Mouse (Mus musculus) midbrain, embryonic 15.5 days (tissue): ENCODE measurements around the gene Tmf1. TPM values are rescaled to one million over a fixed set of nuclear protein-coding genes. Genes with fewer than 3 reads are reported as not detected.

Source experiments
- ATAC-seq: fragments of 200-750 bp; cut with Nextera tagmentation; replicated peaks from 2 replicates; pipeline ENCODE4 v1.8.0; 2017; ENCODE audit warnings: moderate TSS enrichment
- H3K27ac ChIP-seq: fragments of 300-500 bp; sonication (generic); 2 replicates; pipeline ENCODE4 v1.5.1; 2015; ENCODE audit warnings: mild to moderate bottlenecking, inconsistent platforms
- H3K27me3 ChIP-seq: fragments of 300-500 bp; sonication (generic); replicated peaks from 2 replicates; pipeline ENCODE4 v1.6.1; 2015; ENCODE audit warnings: inconsistent platforms
- H3K36me3 ChIP-seq: fragments of 300-500 bp; sonication (generic); replicated peaks from 2 replicates; pipeline ENCODE4 v1.6.1; 2015; ENCODE audit warnings: inconsistent platforms
- H3K4me1 ChIP-seq: fragments of 300-500 bp; sonication (generic); 2 replicates; pipeline ENCODE4 v1.6.1; 2015; ENCODE audit warnings: inconsistent platforms
- H3K4me2 ChIP-seq: fragments of 300-500 bp; sonication (generic); 2 replicates; pipeline ENCODE4 v1.6.1; 2015; ENCODE audit warnings: inconsistent platforms, mild to moderate bottlenecking, moderate library complexity
- H3K4me3 ChIP-seq: fragments of 300-500 bp; sonication (generic); 2 replicates; pipeline ENCODE4 v1.5.1; 2015; ENCODE audit warnings: mild to moderate bottlenecking, inconsistent platforms
- H3K9ac ChIP-seq: fragments of 300-500 bp; sonication (generic); 2 replicates; pipeline ENCODE4 v1.6.1; 2015; ENCODE audit warnings: mild to moderate bottlenecking, inconsistent platforms
- H3K9me3 ChIP-seq: fragments of 300-500 bp; sonication (generic); 2 replicates; pipeline ENCODE4 v1.6.1; 2016; ENCODE audit warnings: inconsistent platforms
- WGBS: fragments of 180-500 bp; shearing (Covaris S2); methylation state at CpG from one replicate; pipeline ENCODE4 v1.1.7; 2015; ENCODE audit warnings: mixed read lengths; 5-methylcytosine and 5-hydroxymethylcytosine counted together
- polyA plus RNA-seq: library from polyadenylated mRNA; unstranded; fragments of >200 nt; fragmentation: Nextera tagmentation; extraction: Ambion mirVana; gene quantifications from 2 replicates; pipeline ENCODE4 v1.2.1, GENCODE M21; 2015

The Tmf1 gene
- polyA plus RNA-seq, 1 experiment from 2014 or later: 35.7 TPM

DNA sequence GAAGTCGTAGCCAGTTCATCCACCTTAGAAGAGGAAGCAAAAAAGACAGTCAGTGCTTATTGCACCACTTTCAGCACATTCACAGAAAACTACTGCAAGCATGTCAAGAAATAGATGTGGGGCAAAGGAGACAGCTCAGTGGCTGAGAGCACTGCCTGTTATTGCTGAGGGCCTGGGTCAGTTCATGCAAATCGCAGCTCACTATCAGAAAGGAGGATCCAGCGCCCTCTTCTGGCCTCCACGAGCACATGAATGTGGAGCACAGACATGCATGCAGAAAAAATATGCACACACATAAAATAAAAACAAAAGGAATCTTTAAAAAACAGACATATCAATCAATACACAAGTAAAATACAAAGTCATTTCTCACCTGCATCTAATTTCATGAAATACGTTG, 47.9 kb downstream of the Tmf1 start:
- 66% methylated on average over 5 of the region's 5 CpGs for WGBS
- Histone ChIP-seq H3K4me1 (no peaks in the 10 kb centered on the region), H3K9me3 (no peaks in the 10 kb centered on the region), H3K9ac (no peak overlapping the region), H3K4me3 (no peak overlapping the region), H3K27ac (no peak overlapping the region), H3K36me3 (0 out of 2 replicates have a peak, but pooled peaks cover 3% of the 10 kb centered on the region), H3K4me2 (no peak overlapping the region), H3K27me3 (no peaks in the 10 kb centered on the region)
- no peak for ATAC-seq

DNA sequence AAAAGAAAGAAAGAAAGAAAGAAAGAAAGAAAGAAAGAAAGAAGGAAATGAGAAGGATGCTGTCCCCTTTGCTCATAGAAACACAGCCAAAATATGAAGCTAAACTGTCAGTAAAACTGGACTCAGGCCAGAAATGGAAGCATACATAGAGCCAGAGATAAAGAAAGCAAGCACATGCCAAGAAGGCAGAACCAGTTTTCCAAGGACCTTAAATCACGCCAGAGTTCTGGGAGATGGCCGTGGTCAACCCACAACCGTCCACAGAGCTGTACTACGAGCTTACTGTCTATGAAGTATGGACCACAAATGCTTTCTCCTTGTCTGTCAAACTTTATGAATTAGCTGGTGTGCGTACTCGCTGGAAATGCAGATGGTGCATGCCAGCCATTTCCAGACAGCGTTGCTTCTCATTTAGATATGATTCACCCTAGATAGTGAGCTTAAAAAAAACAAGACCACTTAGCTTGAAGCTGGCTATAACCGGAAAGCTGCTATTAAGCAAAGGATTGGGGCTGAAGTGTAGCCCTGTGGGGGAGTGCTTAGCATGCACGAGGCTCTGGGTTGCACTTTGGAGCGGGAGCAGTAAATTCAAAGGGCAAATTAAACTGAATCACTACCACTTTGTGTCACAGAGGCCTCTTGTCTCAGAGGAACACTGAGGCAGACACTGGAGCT, 54.4 kb downstream of the Tmf1 start:
- 86% methylated on average over 10 of the region's 10 CpGs for WGBS
- Histone ChIP-seq H3K27me3 (no peaks in the 10 kb centered on the region), H3K4me1 (no peaks in the 10 kb centered on the region), H3K9me3 (no peaks in the 10 kb centered on the region), H3K27ac (no peak overlapping the region), H3K4me3 (no peak overlapping the region), H3K9ac (no peak overlapping the region), H3K4me2 (no peak overlapping the region), H3K36me3 (no peaks in the 10 kb centered on the region)
- ATAC-seq: no peak

DNA sequence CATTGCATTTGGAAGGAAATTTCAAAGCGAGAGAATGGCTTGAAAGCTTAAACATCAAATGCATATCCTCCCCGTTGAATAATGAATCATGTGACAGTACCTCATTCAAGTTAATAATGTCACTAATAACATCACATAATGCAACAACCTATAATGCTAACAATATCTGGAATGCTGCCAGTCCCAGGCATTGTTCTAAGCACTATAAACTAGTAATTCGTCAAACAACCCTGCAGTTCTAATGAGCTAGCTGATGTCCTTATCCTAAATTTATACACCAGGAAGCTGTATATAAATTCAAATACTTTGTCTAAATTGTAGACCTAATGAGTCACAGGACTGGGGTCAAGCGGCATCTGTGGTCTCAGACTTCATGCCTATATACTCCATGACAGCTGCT, 58.0 kb downstream of the Tmf1 start:
- H3K27me3 ChIP-seq: no peaks in the 10 kb centered on the region
- no peak overlapping the region for H3K27ac ChIP-seq
- H3K4me1 ChIP-seq: no peaks in the 10 kb centered on the region
- no peaks in the 10 kb centered on the region for H3K36me3 ChIP-seq
- no peak for ATAC-seq
- no peak overlapping the region for H3K4me3 ChIP-seq
- WGBS: 73% methylated on average over 4 of the region's 4 CpGs
- H3K4me2 ChIP-seq: no peak overlapping the region
- H3K9ac ChIP-seq: no peak overlapping the region
- H3K9me3 ChIP-seq: no peaks in the 10 kb centered on the region

DNA sequence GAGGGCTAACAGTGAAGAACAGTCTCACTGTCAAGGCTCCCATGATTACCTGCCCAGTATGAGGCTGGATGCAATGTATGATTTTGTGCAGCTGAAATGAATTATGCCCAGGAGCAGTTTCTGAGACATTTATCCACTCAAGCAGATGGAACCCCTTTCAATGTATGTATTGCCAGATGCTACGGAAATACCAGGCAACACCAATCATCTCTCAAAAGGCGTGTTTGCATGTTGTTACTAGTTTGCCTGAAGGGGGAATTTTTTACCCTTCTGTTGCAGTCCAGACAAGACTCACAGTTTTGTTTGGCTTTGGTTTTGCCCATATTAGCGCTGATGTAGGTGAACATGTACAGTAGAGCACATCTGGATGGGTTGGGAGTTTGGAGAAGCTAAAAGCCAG, 60.6 kb downstream of the Tmf1 start:
- ATAC-seq: no peak
- WGBS: 93% methylated on average over 3 of the region's 3 CpGs
- H3K4me1 ChIP-seq: no peaks in the 10 kb centered on the region

DNA sequence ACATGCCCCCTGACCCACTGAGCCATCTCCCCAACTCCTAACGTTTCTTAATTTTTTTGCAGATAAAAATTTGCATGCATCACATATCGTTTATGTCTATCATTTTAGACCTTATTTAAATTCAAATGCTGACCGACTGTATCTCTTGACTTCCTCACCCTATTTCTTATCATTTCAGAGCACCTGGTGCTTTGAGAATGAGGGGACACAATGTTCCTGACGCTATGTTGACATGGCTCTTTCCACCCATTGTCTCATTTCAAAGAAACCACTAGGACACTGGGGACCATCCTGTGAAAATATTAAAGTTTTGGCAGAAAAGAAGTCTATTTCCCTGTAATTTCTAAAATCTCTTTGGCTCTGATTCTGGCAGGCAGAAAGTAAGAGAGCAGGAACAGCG, 62.0 kb downstream of the Tmf1 start:
- ATAC-seq: no peak
- WGBS: 69% methylated on average over 5 of the region's 5 CpGs
- H3K36me3 ChIP-seq: no peaks in the 10 kb centered on the region
- no peaks in the 10 kb centered on the region for H3K9me3 ChIP-seq
- H3K27ac ChIP-seq: no peak overlapping the region
- H3K27me3 ChIP-seq: no peaks in the 10 kb centered on the region
- no peaks in the 10 kb centered on the region for H3K4me1 ChIP-seq
- no peak overlapping the region for H3K9ac ChIP-seq
- no peak overlapping the region for H3K4me2 ChIP-seq
- no peak overlapping the region for H3K4me3 ChIP-seq

More for the DNA sequence above, 60.6 kb downstream of the Tmf1 start:
- H3K4me3 ChIP-seq: no peak overlapping the region
- H3K9ac ChIP-seq: no peak overlapping the region
- H3K4me2 ChIP-seq: no peak overlapping the region
- no peaks in the 10 kb centered on the region for H3K9me3 ChIP-seq
- H3K27ac ChIP-seq: no peak overlapping the region
- no peaks in the 10 kb centered on the region for H3K36me3 ChIP-seq
- H3K27me3 ChIP-seq: no peaks in the 10 kb centered on the region

DNA sequence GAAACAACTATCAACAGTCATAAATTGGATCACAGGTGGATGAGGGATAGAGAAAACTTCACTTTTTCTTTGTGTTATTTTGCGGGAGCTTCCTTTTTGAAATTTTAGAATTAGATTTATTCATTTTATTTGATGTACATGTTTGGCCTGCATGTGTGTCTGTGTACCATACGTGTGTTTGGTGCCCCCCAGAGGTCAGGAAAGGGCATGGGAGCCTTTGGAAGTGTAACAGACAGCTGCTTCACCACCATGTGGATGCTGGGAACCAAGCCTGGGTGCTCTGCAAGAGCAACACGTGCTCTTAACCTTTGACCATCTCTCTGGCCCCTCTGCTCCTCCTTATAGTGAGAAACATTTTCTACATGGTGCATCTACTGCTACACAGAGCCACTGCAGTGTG, 64.1 kb downstream of the Tmf1 start:
- Histone ChIP-seq H3K9me3 (no peaks in the 10 kb centered on the region), H3K27me3 (no peaks in the 10 kb centered on the region), H3K4me2 (no peak overlapping the region), H3K9ac (no peak overlapping the region), H3K4me3 (no peak overlapping the region), H3K27ac (no peak overlapping the region), H3K4me1 (no peaks in the 10 kb centered on the region), H3K36me3 (no peaks in the 10 kb centered on the region)
- ATAC-seq: no peak
- WGBS: 55% methylated on average over 3 of the region's 3 CpGs

DNA sequence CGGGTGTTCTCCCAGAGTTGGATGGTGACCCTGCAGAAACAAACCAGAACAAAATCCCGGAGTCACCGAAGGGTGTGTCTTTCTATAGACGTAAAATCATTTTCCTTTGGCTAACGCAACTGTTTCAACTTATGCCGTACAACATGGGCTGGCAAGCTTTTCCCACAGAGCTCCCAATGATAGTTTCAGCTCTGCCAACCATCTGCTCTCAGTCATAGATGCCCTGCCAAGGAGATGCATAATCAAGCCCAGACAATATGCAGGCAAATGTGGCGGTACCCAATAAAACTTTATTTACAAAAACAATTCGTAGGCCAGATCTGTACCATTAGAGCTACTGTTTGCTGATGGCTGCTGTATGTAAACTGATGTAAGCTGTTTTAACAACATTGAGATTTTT, 66.7 kb downstream of the Tmf1 start:
- H3K27ac ChIP-seq: no peak overlapping the region
- no peaks in the 10 kb centered on the region for H3K9me3 ChIP-seq
- H3K4me3 ChIP-seq: no peak overlapping the region
- H3K36me3 ChIP-seq: no peaks in the 10 kb centered on the region
- 93% methylated on average over 8 of the region's 8 CpGs for WGBS
- H3K9ac ChIP-seq: no peak overlapping the region
- H3K4me2 ChIP-seq: no peak overlapping the region
- ATAC-seq: no peak
- H3K4me1 ChIP-seq: no peaks in the 10 kb centered on the region
- H3K27me3 ChIP-seq: no peaks in the 10 kb centered on the region

DNA sequence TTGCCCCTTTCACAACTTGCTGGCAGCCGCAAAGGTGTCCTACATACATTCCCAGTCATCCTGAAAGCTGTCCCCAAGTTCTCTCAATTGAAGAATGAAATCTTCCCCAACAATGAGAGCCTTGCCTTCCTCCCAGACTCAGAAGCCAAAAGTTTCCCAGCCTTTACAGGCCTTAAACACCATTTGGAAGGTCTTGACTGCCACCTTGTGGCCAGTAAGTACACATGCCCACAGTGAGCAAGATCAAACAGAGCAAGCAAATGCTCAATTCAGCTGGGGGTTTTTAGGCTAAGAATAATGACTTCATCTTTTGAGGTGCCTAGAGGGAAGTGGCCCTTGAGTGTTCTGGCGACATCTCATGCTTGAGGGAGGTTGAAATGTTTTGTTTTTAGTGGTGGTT, 72.1 kb downstream of the Tmf1 start:
- Histone ChIP-seq H3K27ac (no peak overlapping the region), H3K4me3 (no peak overlapping the region), H3K36me3 (no peaks in the 10 kb centered on the region), H3K9me3 (no peaks in the 10 kb centered on the region), H3K27me3 (no peaks in the 10 kb centered on the region), H3K4me2 (no peak overlapping the region), H3K4me1 (peaks cover 6% of the 10 kb centered on the region), H3K9ac (no peak overlapping the region)
- ATAC-seq: peak; percentile 82
- WGBS: 25% methylated on average over 2 of the region's 2 CpGs

DNA sequence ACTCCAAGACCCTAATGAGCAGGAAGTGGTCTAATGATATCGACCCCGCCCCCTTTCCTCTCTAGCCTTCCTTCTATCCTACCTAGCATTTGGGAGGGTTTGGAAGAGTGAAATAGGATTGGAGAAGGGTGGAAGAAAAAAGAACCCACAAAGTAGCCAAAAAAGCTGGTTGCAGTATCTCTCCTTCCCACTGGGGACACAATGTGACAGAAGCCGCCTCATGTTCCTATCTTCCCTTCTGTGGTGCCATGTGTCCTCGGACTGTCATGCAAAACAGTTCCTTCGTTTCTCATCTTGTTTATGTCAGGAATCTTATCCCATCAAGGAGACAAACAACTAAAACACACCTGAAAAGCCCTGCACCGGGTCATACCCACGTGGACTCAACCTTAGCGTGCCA, 72.8 kb downstream of the Tmf1 start:
- Histone ChIP-seq H3K27ac (no peak overlapping the region), H3K4me3 (no peak overlapping the region), H3K27me3 (no peaks in the 10 kb centered on the region), H3K9me3 (no peaks in the 10 kb centered on the region), H3K36me3 (no peaks in the 10 kb centered on the region), H3K9ac (no peak overlapping the region), H3K4me1 (peaks cover 9% of the 10 kb centered on the region), H3K4me2 (no peak overlapping the region)
- ATAC-seq: no peak
- 84% methylated on average over 8 of the region's 8 CpGs for WGBS

DNA sequence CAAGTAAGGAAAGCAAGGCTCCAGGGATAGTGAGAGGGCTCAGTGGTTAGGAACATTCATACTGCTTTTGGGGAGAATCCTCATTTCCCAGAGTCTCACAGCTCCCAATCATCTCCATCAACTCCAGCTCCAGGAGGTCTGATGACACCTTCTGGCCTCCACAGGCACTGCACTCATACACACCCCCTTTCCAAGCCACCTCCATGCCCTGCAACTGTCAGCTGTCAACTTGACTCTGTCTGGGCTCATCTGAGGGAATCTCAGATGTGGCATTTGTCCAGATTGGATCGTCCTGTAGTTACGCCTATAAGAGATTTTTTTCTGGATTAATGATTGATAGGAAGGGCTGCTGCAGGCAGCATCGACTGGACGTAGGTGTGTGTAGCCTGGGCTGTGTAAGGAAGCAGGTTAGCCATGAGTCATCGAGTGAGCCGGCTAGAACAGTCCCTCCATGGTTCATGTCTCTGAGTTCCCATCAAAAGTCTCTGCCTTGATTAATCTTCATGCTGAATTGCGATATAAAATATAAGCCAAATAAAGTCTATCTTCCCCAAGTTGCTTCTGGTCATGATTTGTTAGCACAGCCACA, 74.6 kb downstream of the Tmf1 start:
- Histone ChIP-seq H3K9ac (no peak overlapping the region), H3K4me1 (peaks cover 9% of the 10 kb centered on the region), H3K36me3 (no peaks in the 10 kb centered on the region), H3K27ac (no peak overlapping the region), H3K9me3 (no peaks in the 10 kb centered on the region), H3K27me3 (0 out of 2 replicates have a peak, but pooled peaks cover 3% of the 10 kb centered on the region), H3K4me3 (no peak overlapping the region), H3K4me2 (no peak overlapping the region)
- no peak for ATAC-seq
- WGBS: 80% methylated on average over 7 of the region's 7 CpGs

Other genes starting within 250 kb of the Tmf1 start
- 6.4 and 6.6 TPM in 2 replicates for gene Fam19a4, start 118.7 kb downstream of the Tmf1 start, polyA plus RNA-seq
- gene Eogt, start 29.9 kb downstream of the Tmf1 start, polyA plus RNA-seq: 13.2 and 13.5 TPM in 2 replicates
- gene Uba3, start 26.5 kb upstream of the Tmf1 start, polyA plus RNA-seq: 86.3 and 87.2 TPM in 2 replicates
- 134 and 135 TPM in 2 replicates for gene Arl6ip5, start 31.6 kb upstream of the Tmf1 start, polyA plus RNA-seq
- not detected in 2 replicates for gene Lmod3, start 73.6 kb upstream of the Tmf1 start, polyA plus RNA-seq